Mouse (Mus musculus): Measurements from ENCODE around the gene Efhd1.

Efhd1 gene

GRCm38 (mm10) chr1:87270204-87270603, 6.0 kb downstream of the Efhd1 start:
- DNase-seq (ENCODE audit: low spot score in 2 of 2): no peak

GRCm38 (mm10) chr1:87270641-87271467, 6.7 kb downstream of the Efhd1 start:
- no peak for DNase-seq (ENCODE audit: low spot score in 2 of 2)

- DNase-seq (ENCODE audit: low spot score in 2 of 2): no peak
Measured at GRCm38 (mm10) chr1:87271596-87271995, 7.4 kb downstream of the Efhd1 start.

- DNase-seq (ENCODE audit: low spot score in 2 of 2): no peak
Measured at GRCm38 (mm10) chr1:87272462-87272861, 8.3 kb downstream of the Efhd1 start.

- DNase-seq (ENCODE audit: low spot score in 2 of 2): no peak
Measured at GRCm38 (mm10) chr1:87273514-87273942, 9.4 kb downstream of the Efhd1 start.

GRCm38 (mm10) chr1:87274134-87274533, 10.0 kb downstream of the Efhd1 start:
- DNase-seq (ENCODE audit: low spot score in 2 of 2): no peak

- DNase-seq (ENCODE audit: low spot score in 2 of 2): no peak
Measured at GRCm38 (mm10) chr1:87275151-87275550, 11.0 kb downstream of the Efhd1 start.

- DNase-seq (ENCODE audit: low spot score in 2 of 2): no peak
Measured at GRCm38 (mm10) chr1:87276056-87276455, 11.9 kb downstream of the Efhd1 start.

GRCm38 (mm10) chr1:87280281-87280680, 16.1 kb downstream of the Efhd1 start:
- no peak for DNase-seq (ENCODE audit: low spot score in 2 of 2)

GRCm38 (mm10) chr1:87281599-87282412, 17.6 kb downstream of the Efhd1 start:
- no peak for DNase-seq (ENCODE audit: low spot score in 2 of 2)

- DNase-seq (ENCODE audit: low spot score in 2 of 2): no peak
Measured at GRCm38 (mm10) chr1:87282413-87282788, 18.2 kb downstream of the Efhd1 start.

- DNase-seq (ENCODE audit: low spot score in 2 of 2): no peak
Measured at GRCm38 (mm10) chr1:87283410-87283960, 19.3 kb downstream of the Efhd1 start.

GRCm38 (mm10) chr1:87287105-87287504, 22.9 kb downstream of the Efhd1 start:
- no peak for DNase-seq (ENCODE audit: low spot score in 2 of 2)

GRCm38 (mm10) chr1:87291416-87291815, 27.3 kb downstream of the Efhd1 start:
- no peak for DNase-seq (ENCODE audit: low spot score in 2 of 2)

- DNase-seq (ENCODE audit: low spot score in 2 of 2): no peak
Measured at GRCm38 (mm10) chr1:87292420-87293190, 28.4 kb downstream of the Efhd1 start.

GRCm38 (mm10) chr1:87294063-87294710, 30.0 kb downstream of the Efhd1 start:
- DNase-seq (ENCODE audit: low spot score in 2 of 2): no peak

- no peak for DNase-seq (ENCODE audit: low spot score in 2 of 2)
Measured at GRCm38 (mm10) chr1:87294951-87295350, 30.8 kb downstream of the Efhd1 start.

GRCm38 (mm10) chr1:87297346-87297925, 33.3 kb downstream of the Efhd1 start:
- DNase-seq (ENCODE audit: low spot score in 2 of 2): no peak

GRCm38 (mm10) chr1:87300360-87301286, 36.5 kb downstream of the Efhd1 start:
- DNase-seq (ENCODE audit: low spot score in 2 of 2): no peak

GRCm38 (mm10) chr1:87301971-87302370, 37.8 kb downstream of the Efhd1 start:
- no peak for DNase-seq (ENCODE audit: low spot score in 2 of 2)

All from spleen, postnatal 4 days (tissue).